Mouse (Mus musculus): ENCODE measurements around the gene D930048N14Rik. TPM values are rescaled to one million over a fixed set of nuclear protein-coding genes. Genes with fewer than 3 reads are reported as not detected.

Gene D930048N14Rik
- total and polyA plus RNA-seq, 2 experiments from 2014 or later: 1.0 to 1.2 TPM

DNA sequence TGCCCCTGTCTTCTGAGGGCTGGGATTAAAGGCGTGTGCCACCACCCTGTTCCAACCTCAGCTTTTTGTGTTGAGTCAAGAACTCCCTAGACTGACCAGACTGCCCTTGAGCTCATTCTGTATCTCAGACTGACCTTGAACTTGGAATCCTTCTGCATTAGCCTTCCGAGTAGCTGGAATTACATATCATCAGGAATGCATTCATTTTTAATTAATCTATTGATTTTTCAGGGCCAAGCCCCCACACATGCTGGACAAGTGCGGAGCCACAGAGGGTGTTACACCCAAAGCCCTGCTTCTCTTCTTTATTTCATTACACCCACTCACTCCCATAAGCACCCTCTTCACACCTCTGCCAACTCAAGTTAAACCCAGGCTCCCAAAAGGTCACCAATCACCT, 17.0 kb upstream of the D930048N14Rik start:
- Histone ChIP-seq H3K4me2 (ENCODE audit: low read depth, low read length, poor library complexity, severe bottlenecking) (no peak overlapping the region), H3K27ac (ENCODE audit: low read depth, low read length) (no peak overlapping the region), H3K9me3 (ENCODE audit: low read length) (no peaks in the 10 kb centered on the region), H3K27me3 (ENCODE audit: insufficient read depth, low read length) (no peaks in the 10 kb centered on the region), H3K9ac (replicated peaks; ENCODE audit: low read length, poor library complexity, severe bottlenecking) (no peak overlapping the region), H3K4me1 (ENCODE audit: insufficient read depth, low read length) (peaks cover 9% of the 10 kb centered on the region), H3K36me3 (ENCODE audit: insufficient read depth, low read length) (peaks cover 6% of the 10 kb centered on the region), H3K4me3 (ENCODE audit: low read depth, low read length) (no peak overlapping the region)
- 95% methylated on average over 3 of the region's 3 CpGs for WGBS
- no peak for TF ChIP-seq CTCF (IDR thresholded peaks at IDR 0.05)
- DNase-seq (ENCODE audit: low spot score) (no peak), ATAC-seq (ENCODE audit: low FRiP score) (no peak)

DNA sequence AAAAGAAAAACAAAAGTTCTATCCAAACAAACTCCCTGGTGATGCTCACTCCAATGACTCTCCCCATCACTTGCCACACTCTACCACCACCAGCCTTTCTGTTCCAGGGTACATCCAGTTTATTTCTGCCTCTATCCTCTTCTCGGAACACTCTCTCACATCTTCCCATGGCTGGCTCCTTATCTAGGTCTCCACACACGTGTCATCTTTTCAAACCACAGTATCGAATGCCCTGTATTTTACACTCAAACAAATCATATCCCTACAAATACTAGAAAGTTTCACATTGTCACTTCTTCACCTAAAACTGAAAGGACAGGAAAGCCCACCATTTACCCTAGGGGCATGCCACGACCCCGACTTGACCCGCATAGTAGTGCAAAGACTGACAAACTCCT, 15.6 kb upstream of the D930048N14Rik start:
- no peaks in the 10 kb centered on the region for H3K9me3 ChIP-seq (ENCODE audit: low read length)
- no peaks in the 10 kb centered on the region for H3K27me3 ChIP-seq (ENCODE audit: insufficient read depth, low read length)
- H3K4me1 ChIP-seq (ENCODE audit: insufficient read depth, low read length): peaks cover 9% of the 10 kb centered on the region
- ATAC-seq (ENCODE audit: low FRiP score) (no peak), DNase-seq (ENCODE audit: low spot score) (no peak)
- peak overlapping the region; percentile 72 for H3K9ac ChIP-seq (replicated peaks; ENCODE audit: low read length, poor library complexity, severe bottlenecking)
- TF ChIP-seq CTCF (IDR thresholded peaks at IDR 0.05): no peak
- H3K4me3 ChIP-seq (ENCODE audit: low read depth, low read length): peak overlapping the region; percentile 81
- H3K36me3 ChIP-seq (ENCODE audit: insufficient read depth, low read length): no peaks in the 10 kb centered on the region
- H3K27ac ChIP-seq (ENCODE audit: low read depth, low read length): peak overlapping the region; percentile 77
- peak overlapping the region; percentile 73 for H3K4me2 ChIP-seq (ENCODE audit: low read depth, low read length, poor library complexity, severe bottlenecking)
- 15% methylated on average over 6 of the region's 6 CpGs for WGBS

DNA sequence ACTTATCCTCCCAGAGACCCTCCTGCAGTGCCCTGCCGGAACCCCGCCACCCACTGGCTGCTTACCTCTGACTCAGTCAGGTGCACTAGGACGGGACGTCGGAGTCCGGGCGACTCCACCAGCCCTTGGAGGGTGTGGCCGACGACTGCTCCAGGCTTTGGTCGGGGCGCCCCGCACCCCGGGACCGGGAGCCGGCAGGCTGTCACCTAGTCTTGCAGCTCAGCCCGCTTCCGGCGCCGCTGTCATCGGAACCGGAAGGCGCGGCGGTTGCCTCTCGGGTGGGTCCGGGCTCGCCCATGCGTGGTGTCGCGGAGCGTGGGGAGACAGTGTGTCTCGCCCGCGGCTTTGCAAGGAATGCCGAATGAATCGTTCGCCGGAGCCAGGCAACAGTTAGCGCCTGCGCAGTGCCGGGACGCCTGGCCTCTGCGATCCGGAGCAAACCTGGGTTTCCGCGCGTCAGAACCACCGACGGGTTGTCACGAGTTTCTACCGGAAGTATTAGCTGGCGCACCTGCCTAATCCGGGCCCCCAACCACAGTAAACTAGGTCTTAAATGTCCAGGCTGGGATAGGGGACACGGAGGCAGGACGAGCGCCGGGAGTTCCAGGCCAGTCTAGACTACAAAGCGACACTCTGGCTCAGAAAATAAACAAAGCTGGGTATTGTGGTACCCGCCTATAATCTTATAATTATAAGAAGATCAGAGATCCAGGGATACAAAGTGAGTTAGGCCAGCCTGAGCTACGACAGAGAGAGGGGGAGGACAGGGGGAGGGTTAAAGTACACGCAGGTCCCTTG, 15.0 kb upstream of the D930048N14Rik start, which contains the start of gene Rmnd5b:
TSS of gene Rmnd5b (minus strand) at position 372 of the 798 bp plus-strand sequence.
- no peaks in the 10 kb centered on the region for H3K9me3 ChIP-seq (ENCODE audit: low read length)
- H3K4me3 ChIP-seq (ENCODE audit: low read depth, low read length): peak within 1 kb of the TSS; percentile 81
- WGBS: 0% methylated on average over 60 of the region's 61 CpGs
- peaks cover 9% of the 10 kb centered on the region for H3K4me1 ChIP-seq (ENCODE audit: insufficient read depth, low read length)
- H3K4me2 ChIP-seq (ENCODE audit: low read depth, low read length, poor library complexity, severe bottlenecking): peak within 1 kb of the TSS; percentile 73
- DNase-seq (ENCODE audit: low spot score): peak; percentile 96
- H3K27me3 ChIP-seq (ENCODE audit: insufficient read depth, low read length): no peaks in the 10 kb centered on the region
- H3K9ac ChIP-seq (replicated peaks; ENCODE audit: low read length, poor library complexity, severe bottlenecking): peak within 1 kb of the TSS; percentile 72
- H3K36me3 ChIP-seq (ENCODE audit: insufficient read depth, low read length): no peaks in the 10 kb centered on the region
- peak within 1 kb of the TSS; percentile 77 for H3K27ac ChIP-seq (ENCODE audit: low read depth, low read length)
- TF ChIP-seq CTCF (IDR thresholded peaks at IDR 0.05): peak; percentile 40
- ATAC-seq (ENCODE audit: low FRiP score): peak; percentile 93

DNA sequence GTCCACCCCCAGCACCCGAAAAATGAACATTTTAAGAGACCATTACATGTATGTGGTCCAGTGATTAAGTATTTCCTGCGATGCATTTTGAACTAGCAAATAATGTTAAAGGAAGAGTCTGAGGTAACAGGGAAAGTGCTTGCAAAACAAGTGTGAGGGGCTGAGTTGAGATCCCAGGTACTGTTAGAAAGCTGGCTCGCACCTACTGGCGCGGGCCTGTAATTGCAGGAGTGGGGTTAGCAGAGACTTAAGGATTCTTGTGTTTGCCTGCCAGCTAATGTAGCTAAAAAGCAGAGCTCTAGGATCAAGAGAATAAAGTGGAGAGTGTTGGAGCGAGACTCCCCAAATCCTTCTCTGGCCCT, 14.4 kb upstream of the D930048N14Rik start:
- Histone ChIP-seq H3K9ac (replicated peaks; ENCODE audit: low read length, poor library complexity, severe bottlenecking) (peak overlapping the region; percentile 72), H3K4me3 (ENCODE audit: low read depth, low read length) (peak overlapping the region; percentile 81), H3K4me2 (ENCODE audit: low read depth, low read length, poor library complexity, severe bottlenecking) (peak overlapping the region; percentile 73), H3K27me3 (ENCODE audit: insufficient read depth, low read length) (no peaks in the 10 kb centered on the region), H3K27ac (ENCODE audit: low read depth, low read length) (peak overlapping the region; percentile 77), H3K4me1 (ENCODE audit: insufficient read depth, low read length) (peaks cover 9% of the 10 kb centered on the region), H3K9me3 (ENCODE audit: low read length) (no peaks in the 10 kb centered on the region), H3K36me3 (ENCODE audit: insufficient read depth, low read length) (no peaks in the 10 kb centered on the region)
- TF ChIP-seq CTCF (IDR thresholded peaks at IDR 0.05): peak; percentile 72
- ATAC-seq (ENCODE audit: low FRiP score): peak; percentile 55; the same call in 1 of the 2 replicates
- WGBS: 4% methylated on average over 6 of the region's 6 CpGs
- peak; percentile 74 for DNase-seq (ENCODE audit: low spot score)

DNA sequence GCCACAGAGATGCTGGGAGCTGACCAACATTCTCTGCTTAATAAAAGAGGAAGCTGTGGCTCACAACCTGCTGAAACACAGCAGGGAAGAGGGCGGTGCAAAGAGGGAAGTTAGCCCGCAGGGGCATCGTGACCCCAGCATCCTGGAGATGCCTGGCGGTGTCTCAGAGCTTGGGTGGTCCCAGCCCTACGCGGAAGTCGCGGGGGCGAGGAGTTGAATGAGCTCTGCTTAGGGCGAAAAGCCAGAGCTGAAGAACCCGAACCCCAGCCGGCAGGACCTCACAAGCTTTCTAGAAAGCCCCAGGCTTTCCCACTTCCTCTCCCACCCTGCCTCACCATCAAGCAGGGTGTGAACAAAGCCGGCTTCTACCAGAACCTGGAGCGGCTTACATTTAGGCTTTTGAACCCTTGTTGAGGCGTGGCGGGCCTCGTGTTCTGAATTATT, 12.8 kb upstream of the D930048N14Rik start:
- peaks cover 9% of the 10 kb centered on the region for H3K4me1 ChIP-seq (ENCODE audit: insufficient read depth, low read length)
- 6% methylated on average over 17 of the region's 17 CpGs for WGBS
- TF ChIP-seq CTCF (IDR thresholded peaks at IDR 0.05): no peak
- no peak overlapping the region for H3K27ac ChIP-seq (ENCODE audit: low read depth, low read length)
- H3K9me3 ChIP-seq (ENCODE audit: low read length): no peaks in the 10 kb centered on the region
- H3K4me3 ChIP-seq (ENCODE audit: low read depth, low read length): no peak overlapping the region
- H3K27me3 ChIP-seq (ENCODE audit: insufficient read depth, low read length): no peaks in the 10 kb centered on the region
- no peak for ATAC-seq (ENCODE audit: low FRiP score)
- H3K9ac ChIP-seq (replicated peaks; ENCODE audit: low read length, poor library complexity, severe bottlenecking): no peak overlapping the region
- no peak for DNase-seq (ENCODE audit: low spot score)
- no peaks in the 10 kb centered on the region; the same call in 1 of the 2 replicates for H3K36me3 ChIP-seq (ENCODE audit: insufficient read depth, low read length)
- H3K4me2 ChIP-seq (ENCODE audit: low read depth, low read length, poor library complexity, severe bottlenecking): no peak overlapping the region

DNA sequence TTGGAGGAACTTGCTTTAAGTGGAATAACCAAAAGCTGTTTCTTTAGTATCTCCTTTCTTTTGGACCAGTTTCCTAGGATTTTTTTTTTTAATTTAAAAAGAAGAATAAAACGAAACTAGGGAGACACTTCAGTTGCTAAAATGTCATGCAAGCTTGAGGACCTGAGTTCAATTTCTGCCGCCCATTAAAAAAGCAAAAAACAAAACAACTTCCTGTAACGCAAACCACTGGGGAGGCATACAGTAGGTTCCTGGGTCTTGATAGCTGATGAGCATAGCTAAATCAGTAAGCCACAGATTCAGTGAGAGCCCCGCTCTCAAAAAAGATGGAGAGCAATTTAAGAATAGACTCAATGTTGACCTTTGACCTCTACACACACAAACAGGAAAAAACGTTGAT, 12.3 kb upstream of the D930048N14Rik start:
- ATAC-seq (ENCODE audit: low FRiP score): no peak
- no peak overlapping the region for H3K4me2 ChIP-seq (ENCODE audit: low read depth, low read length, poor library complexity, severe bottlenecking)

More for the DNA sequence above, 12.3 kb upstream of the D930048N14Rik start:
- Histone ChIP-seq H3K9me3 (ENCODE audit: low read length) (no peaks in the 10 kb centered on the region), H3K36me3 (ENCODE audit: insufficient read depth, low read length) (peaks cover 4% of the 10 kb centered on the region), H3K9ac (replicated peaks; ENCODE audit: low read length, poor library complexity, severe bottlenecking) (no peak overlapping the region), H3K27me3 (ENCODE audit: insufficient read depth, low read length) (no peaks in the 10 kb centered on the region), H3K27ac (ENCODE audit: low read depth, low read length) (no peak overlapping the region), H3K4me1 (ENCODE audit: insufficient read depth, low read length) (peaks cover 9% of the 10 kb centered on the region), H3K4me3 (ENCODE audit: low read depth, low read length) (no peak overlapping the region)
- WGBS: 72% methylated on average over 5 of the region's 5 CpGs
- DNase-seq (ENCODE audit: low spot score): no peak
- no peak for TF ChIP-seq CTCF (IDR thresholded peaks at IDR 0.05)

Data from midbrain, postnatal 0 days (tissue).